Mouse (Mus musculus) heart, postnatal 10 days (tissue): ENCODE data around the gene Cfap74. TPM values are rescaled to one million over a fixed set of nuclear protein-coding genes. Genes with fewer than 3 reads are reported as not detected.
"Not testable (repeated sequence)": the region's sequence is repeated elsewhere in the genome, so short reads cannot be mapped to it uniquely, and the experiment has no call there.

ENCODE experiments used
- DNase-seq, 2 experiments: peaks; one replicate each; pipeline ENCODE4 v3.0.0; 2021
- intact Hi-C: fragments of 180-260 bp; cut with DNase I; formaldehyde crosslinking; loops from one replicate; pipeline ENCODE4 v1.15.1; 2025
- total RNA-seq, 2 experiments: library from RNA; stranded (reverse); gene quantifications; 2 replicates each; pipeline ENCODE4 v1.2.3; 2021

The Cfap74 gene
- total RNA-seq, 2 experiments from 2014 or later, result 0.30 to 0.34 TPM

DNA sequence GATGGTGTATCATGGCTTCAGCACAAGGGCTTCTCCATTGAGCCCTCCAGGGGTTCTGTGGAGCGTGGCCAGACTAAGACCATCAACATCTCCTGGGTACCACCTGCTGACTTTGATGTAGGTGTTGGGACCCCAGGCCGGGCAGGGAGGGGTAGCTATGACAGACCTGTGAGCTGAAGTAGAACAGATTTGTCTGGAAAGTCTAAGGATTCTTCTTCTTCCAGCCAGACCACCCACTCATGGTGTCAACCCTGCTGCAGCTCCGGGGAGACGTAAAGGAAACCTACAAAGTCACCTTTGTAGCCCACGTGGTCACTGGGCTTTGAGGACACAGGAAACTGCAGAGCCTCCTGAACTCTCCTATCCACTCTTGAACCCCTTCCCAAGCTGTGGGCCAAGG lies 57.1 kb downstream of the Cfap74 start:
- intact Hi-C loops, result no loop called here
- DNase-seq, result no peak

DNA sequence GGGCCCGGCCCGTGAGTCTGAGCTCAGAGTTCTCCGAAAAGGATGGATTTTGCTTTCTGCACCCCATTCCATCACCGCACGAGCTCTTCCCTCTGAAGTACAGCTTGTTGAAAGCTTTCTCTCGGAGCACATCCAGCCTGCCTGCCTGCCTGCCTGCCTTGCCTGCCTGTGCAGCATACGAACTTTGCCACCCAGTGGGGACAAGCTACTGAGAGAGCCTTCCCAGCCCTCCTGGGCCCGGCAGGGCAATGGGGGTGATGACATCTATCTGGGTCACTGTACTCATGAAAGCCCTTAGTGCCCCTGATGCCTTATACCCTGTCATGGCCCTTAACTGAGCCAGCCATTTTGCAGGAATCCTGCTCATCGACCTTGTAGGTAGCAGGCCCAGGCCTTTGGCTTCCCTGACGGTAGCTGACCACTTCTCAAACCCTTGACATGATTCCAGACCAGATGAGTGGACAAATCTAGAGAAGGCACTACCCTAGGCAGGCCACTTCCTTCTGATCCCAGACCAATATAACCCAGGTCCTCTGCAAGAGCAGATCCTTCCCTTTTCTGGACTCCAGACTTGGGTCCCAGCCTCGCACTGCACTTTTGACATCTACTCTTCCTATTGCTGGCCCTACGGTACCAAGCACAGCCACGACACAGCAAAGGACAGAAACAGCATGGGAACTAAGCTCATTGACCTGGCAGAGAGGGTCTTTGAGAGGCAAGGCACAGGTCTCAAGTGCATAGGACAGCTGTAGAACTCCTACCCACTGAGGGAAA lies 58.4 kb downstream of the Cfap74 start:
- intact Hi-C loops, result no loop called here
- no peak for DNase-seq

DNA sequence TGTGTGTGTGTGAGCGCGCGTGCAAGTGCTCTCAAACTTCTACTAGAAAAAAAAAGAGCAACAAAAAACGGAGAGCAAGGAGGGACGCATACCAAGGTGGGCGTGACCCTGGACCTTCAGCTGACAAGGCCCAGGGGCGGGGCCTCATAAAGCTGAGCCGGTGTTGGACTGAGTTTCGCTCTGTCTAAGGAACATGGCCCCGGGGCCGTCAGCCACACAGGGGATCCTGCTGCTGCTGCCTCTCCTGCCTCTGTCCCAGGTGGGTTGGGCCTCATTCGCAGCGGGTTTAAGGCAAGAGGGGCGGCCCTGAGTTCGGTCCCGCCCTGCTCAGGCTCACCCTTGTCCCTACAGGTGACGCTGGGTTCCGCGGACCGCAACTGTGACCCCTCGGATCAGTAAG lies 60.0 kb downstream of the Cfap74 start, which contains the start of gene Tmem52:
Tmem52 (plus strand) TSS at position 163 of the 400 bp plus-strand sequence.
- DNase-seq, result peak; percentile 26 to 41
- intact Hi-C loops, result no loop called here

DNA sequence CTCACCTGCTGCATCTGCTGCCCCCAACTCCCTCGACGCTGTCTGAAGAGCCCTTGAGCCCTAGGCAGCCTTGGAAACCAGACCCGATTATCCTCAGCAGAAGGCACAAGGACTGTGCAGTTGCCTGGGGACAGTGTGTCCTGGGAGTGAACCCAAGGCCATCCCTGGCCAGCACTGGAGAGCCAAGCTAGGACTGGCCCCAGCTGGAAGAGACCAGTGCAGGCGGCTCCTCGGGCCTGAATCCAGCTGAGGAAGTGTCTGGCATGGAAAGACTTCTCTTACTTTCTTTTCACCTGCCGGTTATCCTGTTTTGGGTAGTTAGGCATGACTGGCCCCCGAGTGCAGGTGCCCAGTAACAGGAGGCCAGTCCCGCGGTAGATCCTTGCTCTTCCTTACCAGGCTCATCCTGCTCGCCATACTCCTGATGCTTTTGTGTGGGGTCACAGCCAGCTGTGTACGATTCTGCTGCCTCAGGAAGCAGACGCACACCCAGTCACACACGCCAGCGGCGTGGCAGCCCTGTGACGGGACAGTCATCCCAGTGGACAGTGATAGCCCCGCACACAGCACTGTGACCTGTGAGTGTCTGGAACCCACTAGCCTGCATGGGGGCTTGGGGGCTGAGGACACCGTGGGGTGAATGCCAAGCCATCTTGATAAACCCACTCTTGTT lies 60.7 kb downstream of the Cfap74 start:
- peak; percentile 51 to 61 for DNase-seq
- intact Hi-C loops, result no loop called here

DNA sequence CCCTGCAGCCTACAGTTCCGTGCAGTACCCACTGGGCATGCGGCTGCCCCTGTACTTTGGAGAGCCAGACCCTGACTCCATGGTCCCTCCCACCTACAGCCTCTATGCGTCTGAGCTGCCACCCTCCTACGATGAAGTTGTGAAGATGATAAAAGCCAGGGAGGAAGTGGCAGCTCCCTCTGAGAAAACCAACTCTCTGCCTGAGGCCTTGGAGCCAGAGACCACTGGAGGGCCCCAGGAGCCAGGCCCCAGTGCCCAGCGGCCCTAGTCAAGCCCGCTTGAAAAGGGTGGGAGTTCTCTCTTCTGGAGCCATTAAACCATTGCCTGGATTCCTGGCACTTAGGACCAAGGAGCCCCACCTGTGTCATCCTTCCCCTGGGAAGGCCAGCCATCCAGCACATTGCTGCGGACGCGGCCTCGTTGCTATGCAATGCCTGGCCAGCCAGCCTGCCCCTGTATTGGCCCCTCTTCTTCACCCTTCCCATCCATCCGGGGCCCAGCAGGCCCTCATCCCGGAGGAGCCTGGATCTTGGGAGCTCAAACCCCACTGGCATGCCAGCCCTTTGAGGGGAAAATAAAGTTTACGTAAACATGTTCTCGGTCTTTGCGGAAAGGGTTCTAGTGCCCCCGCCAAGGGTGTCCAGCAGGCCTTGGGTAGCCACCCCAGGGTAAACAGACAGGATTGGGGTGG lies 61.4 kb downstream of the Cfap74 start:
- no peak for DNase-seq
- intact Hi-C loops, result no loop called here

DNA sequence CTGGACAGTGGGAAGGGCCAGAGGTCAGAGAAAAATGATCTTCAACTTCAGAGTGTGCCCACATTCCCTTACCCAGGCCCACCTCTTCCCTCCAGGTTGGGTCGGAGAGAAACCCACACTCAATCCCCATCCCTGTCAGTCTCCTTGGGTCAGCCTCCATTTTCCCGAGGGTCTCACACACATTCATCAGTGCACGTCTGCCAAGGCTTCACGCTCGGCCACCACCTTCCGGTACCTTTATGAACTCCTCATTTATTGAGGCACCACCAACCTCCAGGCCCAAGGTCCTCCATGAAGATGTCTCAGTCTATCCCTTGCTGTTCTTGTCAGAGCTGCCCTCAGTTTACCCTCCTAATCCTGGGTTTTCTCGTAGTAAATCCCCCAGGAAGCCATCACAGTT lies 62.0 kb downstream of the Cfap74 start:
- DNase-seq, result no peak
- intact Hi-C loops, result no loop called here

DNA sequence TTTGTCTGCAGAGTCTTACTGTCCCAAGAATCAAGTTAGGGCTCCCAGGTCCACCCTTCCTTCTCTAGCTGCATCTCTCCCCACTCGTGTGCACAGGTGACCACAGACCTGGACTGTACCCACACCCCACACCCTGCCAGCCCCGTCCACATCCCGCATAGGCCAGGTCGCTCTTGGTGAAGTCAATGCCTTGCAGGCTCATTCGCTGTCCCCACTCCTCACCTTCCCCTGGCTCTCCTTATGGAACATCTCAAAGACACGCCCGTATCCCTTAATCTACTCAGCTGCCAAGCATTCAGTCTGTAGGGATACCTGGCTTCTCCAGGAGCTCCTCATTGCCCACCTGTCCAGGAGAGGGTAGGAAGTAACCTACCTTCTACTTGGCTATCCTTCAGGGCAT lies 62.4 kb downstream of the Cfap74 start:
- DNase-seq, result no peak
- intact Hi-C loops, result no loop called here

DNA sequence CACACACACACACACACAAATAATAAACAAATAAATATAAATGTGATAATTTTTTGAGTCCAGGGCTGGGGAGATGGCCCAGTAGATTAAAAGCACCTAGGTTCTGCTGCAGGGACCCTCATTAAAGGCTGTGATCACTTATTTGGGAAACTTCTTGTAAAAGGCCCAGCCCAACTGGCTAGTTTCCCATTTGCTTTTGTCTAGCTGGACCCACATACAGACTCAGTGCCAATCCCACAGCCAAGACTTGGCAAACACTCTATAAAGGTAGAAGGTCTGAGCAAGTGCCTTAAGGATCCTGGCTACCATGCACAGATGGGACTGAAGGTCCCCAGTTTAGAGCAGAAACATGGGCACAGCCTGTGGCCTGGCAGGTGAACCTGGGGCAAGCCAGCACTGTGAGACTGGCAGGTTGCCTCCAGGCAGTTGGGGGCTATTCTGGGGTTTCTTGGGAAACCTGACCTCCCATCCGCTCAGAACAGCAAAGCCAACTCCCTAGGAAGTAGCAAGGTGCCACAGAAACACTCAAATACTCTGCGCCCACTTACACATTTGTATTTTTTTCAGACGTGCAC lies 63.8 kb downstream of the Cfap74 start:
- no peak for DNase-seq
- intact Hi-C loops, result no loop called here

DNA sequence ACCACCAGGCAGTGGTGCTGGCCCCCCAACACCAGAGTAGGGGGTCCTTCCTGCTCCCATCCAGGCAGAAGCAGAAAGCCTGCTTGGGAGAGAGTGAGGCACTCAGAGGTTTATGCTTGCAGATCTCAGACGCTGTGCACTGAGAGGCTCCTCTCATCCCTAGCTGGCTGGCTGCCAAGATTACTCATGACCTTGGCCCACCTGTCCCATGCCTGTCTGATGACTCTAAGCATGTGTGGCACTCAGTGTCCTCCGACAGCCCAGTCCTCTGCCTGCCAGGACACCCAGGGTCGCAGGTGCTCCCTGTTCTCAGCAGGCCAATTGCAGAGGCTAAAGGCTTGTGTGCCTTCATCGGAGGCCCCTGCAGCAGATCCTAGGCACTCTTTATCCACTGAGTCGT lies 64.3 kb downstream of the Cfap74 start:
- peak; percentile 52 to 59 for DNase-seq
- intact Hi-C loops, result no loop called here

DNA sequence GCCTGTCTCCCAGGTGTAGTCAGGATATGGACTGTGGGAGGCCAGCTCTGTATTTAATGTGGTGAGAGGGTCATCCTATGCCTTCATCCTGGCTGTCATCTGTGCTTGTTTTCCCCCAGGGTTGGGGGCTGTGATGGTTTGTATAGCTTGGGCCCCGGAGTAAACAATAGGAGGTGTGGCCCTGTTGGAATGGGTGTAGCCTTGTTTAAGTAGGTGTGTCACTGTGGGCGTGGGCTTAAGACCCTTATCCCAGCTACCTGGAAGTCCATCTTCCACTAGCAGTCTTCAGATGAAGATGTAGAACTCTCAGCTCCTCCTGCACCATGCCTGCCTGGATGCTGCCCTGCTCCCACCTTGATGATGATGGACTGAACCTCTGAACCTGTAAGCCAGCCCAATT lies 64.8 kb downstream of the Cfap74 start:
- intact Hi-C loops, DNase-seq: not testable (repeated sequence)

DNA sequence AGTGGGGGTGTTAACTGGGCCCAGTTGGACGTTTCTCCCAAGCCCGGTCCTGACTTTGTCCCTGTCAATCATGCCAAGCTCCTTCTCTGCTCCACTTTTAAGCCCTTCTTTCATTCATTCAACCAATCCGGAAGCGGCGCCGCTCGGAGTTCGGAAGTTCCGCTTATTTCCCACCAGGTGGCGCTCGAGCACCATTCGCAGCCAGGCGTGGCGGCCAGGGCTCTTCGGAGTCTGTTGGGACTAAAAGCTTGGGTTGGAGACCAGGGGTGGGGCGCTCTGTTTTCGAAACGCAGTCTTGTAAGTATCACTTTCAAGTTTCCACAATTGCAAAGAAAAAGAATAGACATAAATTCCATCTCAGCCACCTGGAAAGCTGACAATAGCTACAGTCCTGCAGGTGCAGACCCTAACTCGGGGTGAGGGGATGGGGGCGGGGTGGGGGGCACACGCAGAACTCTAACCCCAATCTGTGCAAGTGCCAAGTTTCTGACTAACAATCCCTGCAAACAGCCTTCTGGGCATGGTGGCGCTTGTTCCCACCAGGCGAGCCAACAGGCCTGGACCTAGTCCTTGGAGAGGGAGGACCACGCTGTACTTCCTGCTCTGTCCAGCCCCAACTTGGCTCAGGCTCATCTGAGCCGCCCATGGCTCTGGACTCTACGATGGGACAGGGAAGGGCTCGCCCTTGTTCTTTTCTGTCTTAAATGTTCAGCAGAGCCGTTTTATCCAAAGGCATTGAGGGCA lies 72.6 kb downstream of the Cfap74 start:
- DNase-seq, result peak; percentile 83 to 91
- intact Hi-C loops, result loop anchor here (1.0 to 10.0 kb wide), 5 partner anchors 83 to 293 kb away; partner anchors contain the start of genes Ssu72 and Vwa1

DNA sequence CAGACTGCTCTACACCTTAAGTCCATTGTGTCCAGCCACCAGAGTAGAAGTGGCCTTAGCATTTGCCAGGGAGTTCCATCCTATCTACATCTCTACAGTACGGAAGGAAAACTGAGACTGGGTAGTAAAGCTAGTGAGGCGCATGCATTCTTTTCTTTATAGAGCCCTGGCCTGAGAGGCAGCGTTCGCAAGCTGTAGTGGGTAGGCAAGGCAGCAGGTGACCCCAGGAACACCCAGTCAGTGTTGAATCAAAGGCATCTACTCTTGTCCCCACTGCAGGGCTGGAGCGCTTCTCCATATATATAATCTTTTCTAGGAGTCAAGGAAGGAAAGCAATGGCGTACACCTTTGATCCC lies 73.1 kb downstream of the Cfap74 start:
- no peak for DNase-seq
- intact Hi-C loops, result loop anchor here (10.0 kb wide), 2 partner anchors 223 to 293 kb away; partner anchors contain the start of genes Ssu72 and Vwa1

DNA sequence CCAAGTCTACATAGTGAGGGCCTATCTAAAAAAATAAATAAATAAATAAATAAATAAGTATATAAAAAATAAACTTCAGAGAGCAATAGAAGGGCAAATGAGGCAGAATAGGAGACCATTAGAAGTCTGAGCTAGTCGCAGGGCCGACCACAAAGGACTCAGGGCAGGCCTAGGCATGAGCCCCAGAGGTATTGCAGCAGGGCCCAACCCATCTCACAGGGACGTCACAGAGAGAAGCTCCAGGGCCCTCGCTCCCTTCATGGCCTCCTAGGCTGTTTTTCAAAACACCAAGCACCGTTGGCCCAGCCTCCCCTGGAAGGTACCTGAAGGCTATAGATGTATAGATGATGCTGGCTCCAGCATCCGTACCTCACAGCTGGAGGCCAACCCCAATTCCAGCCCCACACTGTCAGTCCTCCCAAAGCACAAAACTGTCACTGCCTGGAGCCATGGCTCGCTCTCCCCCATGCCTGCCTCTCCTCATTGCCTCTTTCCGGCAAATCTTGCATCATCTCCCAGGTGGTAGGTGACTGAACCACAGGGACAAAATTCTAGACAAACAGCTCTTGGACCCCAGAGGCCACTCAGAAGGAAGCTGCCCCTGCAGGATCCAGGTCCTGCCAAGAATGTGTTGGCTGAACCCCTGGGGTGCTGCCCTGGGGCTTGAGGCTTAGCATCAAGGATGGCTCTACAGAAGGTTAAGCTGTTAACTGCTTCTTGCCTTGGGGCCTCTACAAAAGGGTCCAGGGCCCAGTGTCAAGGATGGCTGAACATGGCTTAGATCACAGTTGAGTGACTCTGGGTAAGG lies 73.9 kb downstream of the Cfap74 start:
- intact Hi-C loops, result loop anchor here (10.0 kb wide), 2 partner anchors 222 to 292 kb away; partner anchors contain the start of genes Ssu72 and Vwa1
- no peak for DNase-seq

DNA sequence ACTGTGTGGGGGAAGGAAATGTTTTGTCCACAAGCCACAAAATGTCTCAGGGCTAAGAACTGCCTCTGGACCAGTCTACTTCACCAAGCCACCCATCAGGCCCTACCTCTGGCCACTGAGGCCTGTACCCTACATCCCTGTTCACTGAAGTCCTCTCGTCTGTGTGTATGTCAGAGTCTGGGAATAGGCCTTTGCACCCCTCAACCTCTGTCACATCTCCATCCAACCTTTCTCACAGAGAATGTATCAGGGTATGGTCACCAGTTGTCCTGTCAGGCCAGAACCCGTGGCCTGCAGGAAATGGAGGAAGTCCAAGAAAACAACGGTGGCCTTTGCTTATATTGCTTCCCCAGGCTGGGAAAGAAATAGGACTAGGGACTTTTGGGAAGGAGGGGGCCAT lies 76.5 kb downstream of the Cfap74 start:
- DNase-seq, result no peak
- intact Hi-C loops, result loop anchor here (10.0 kb wide), 2 partner anchors 219 to 289 kb away; partner anchors contain the start of genes Ssu72 and Vwa1

DNA sequence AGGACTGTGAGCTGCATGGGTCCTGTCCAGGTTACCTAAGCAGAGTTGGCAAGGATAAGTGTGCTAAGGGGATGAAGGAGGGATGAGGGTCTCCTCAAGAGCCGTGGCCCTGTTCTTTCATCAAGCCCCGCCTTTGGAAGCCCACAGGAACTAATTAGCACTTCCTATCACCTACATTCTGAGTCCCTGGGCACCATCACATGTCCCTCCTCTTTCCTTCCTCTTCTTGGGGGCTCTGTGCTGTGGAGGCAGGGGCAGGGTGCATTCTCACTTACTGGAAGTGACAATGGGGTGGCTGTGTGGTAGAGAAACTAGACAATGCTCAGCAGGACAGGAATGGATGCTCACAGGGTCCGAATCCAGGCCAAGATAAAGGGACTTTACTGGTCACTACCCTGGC lies 78.8 kb downstream of the Cfap74 start:
- intact Hi-C loops, result loop anchor here (10.0 kb wide), 2 partner anchors 217 to 287 kb away; partner anchors contain the start of genes Ssu72 and Vwa1
- DNase-seq, result no peak

DNA sequence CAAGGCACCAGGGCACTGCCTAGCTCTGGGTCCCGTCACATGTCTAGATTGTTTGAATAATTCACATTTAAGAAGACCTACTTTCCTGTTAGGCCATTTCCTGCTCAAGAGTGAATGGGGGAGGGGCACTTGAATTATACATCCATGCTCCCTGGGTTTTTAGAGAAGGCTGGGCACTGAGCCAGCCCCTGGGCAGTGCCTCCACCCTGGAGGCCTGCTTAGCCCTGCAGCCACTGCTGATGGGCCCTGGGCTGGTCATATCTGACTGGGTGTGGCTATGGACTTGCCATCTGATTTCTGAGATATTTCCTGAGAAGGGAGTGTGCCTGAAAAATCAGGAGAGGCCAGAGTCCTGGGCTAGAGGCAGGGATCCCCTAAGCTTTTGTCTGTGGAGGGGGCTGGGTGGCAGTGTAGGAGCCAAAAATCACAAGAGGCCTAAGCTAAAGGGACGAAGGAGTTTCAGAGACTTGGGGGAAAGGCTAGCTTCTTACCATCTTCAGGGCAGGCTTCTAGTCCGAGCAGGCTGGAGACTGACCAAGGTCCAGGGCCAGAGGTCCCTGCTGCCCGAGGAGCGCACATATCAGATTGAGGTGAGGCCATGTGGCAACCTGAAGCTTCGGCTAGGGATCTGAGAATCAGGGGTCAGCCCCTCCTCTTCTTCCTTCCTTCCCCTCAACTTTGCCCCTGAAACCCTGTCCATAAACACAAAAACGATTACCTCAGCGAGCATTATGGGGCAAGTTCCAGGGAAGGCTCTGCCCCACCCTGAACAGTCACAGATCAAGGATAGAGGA lies 79.4 kb downstream of the Cfap74 start:
- intact Hi-C loops, result loop anchor here (10.0 kb wide), 2 partner anchors 216 to 286 kb away; partner anchors contain the start of genes Ssu72 and Vwa1
- peak; percentile 76 for DNase-seq

DNA sequence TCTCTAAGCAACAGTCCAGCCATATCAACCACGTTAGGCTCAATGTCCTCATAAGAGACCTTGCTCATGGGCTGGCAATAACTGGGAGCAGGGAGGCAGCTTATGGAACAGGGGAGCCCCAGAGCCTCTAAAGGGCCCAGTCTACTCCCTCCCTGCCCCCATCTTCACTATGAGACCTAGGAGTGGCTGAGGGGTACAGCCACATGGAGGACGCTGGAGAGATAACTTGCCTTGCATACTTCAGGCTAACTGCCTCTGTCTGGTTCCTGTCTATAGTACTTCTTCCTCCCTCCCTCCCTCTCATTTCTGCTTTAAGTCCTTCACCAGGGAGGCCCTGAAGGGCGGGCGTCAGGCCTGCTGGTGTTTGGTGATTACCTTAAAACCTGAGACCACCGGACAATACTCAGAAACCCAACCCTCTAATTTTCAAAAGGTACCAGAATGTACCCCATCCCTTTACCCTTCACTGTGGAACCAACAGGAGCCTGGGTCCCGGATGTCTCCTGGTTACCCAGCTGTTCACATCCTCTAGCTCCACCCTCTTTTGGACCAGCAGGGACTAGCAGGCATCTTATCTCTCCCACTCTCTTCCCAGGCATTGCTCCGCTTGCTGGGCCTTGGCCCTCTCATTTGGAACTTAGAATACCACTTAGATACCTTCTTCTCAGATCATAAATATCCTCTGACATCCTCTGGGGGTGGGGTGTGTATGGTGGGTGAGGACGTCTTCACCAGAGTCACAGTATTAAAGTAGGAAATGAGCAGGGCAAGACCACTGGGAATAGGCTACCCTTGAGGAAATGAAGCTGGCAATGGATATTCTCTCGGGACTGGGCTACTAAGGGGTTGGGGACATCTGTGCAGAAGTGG lies 80.3 kb downstream of the Cfap74 start:
- DNase-seq, result no peak
- intact Hi-C loops, result loop anchor here (10.0 kb wide), 2 partner anchors 215 to 285 kb away; partner anchors contain the start of genes Ssu72 and Vwa1
